Mouse (Mus musculus): ENCODE results near the gene Lhfp. TPM values are rescaled to one million over a fixed set of nuclear protein-coding genes. Genes with fewer than 3 reads are reported as not detected.

Gene Lhfp
- total and polyA plus RNA-seq, 3 experiments: 51.4 to 79.4 (median 53.5) TPM

DNA sequence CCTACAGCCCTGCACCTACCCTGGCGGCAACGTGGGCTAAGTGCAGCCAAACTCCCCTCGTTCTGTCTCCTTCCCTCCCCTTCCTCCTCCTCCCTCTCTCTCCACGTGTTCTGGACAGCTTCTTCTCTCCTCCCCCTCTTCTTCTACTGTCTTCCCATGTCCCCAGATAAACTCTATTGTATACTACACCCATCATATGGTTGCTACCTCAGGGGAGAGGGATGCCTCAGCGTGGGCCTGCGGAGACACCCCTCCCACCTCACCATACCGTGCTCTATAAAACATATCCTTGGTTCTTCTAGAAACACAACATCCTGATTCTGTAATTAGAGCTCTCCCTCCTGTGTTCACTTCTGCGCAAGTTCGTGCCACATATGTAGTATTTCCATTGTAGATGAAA, 247.3 kb downstream of the Lhfp start:
- TF ChIP-seq POLR2A (IDR thresholded peaks at IDR 0.05; ENCODE audit: insufficient read depth, low read depth, low read length) (no peak), EP300 (IDR thresholded peaks at IDR 0.05; ENCODE audit: insufficient read depth, low read depth, low read length) (no peak), CTCF (IDR thresholded peaks at IDR 0.05) (no peak)
- no peaks in the 10 kb centered on the region for H3K79me2 ChIP-seq (replicated peaks; ENCODE audit: control insufficient read depth, insufficient read depth, low read length)
- no peak overlapping the region for H3K4me3 ChIP-seq
- no peaks in the 10 kb centered on the region for H3K36me3 ChIP-seq (ENCODE audit: control insufficient read depth, insufficient read depth, low read length)
- intact Hi-C loops (cut with DNase I): no loop called here
- peaks cover 2% of the 10 kb centered on the region; the same call in 1 of the 2 replicates for H3K4me1 ChIP-seq (ENCODE audit: control insufficient read depth, insufficient read depth, low read length)
- no peak for DNase-seq
- H3K9ac ChIP-seq (ENCODE audit: low read depth, low read length): no peak overlapping the region
- no peak overlapping the region for H3K27ac ChIP-seq
- no peaks in the 10 kb centered on the region for H3K27me3 ChIP-seq (ENCODE audit: control insufficient read depth, insufficient read depth, low read length)
- 68% methylated on average over 9 of the region's 9 CpGs for WGBS

DNA sequence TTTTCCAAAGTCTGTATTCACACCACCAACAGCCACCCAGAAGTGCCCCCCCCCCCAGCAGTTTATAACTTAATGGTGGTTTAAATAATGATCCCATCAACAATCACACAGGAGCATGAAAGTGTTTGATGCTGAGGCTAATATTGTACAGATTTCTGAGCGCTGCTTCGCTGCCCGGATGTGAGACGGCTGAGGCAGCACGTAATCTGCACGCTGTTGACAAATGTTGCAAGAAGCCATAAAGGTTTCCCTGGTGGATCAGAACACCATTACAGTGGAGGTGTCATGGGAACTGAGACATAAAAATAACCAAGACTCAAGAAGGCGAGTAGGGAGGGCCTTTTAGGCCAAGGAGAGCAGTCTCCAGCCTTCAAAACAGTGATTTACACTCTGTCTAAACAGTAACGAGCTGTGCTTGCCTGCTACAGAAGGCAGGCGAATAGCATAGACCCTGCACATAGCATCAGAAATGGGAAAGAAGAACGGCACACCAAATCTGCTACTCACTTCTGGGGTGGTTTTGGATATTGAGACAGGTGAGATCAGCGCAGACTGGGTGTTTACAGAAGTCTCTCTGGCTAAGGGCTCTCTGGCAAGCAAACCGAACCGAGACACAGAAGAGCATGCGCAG, 248.4 kb downstream of the Lhfp start:
- intact Hi-C loops (cut with DNase I): no loop called here
- Histone ChIP-seq H3K27me3 (ENCODE audit: control insufficient read depth, insufficient read depth, low read length) (no peaks in the 10 kb centered on the region), H3K36me3 (ENCODE audit: control insufficient read depth, insufficient read depth, low read length) (no peaks in the 10 kb centered on the region), H3K4me1 (ENCODE audit: control insufficient read depth, insufficient read depth, low read length) (peaks cover 2% of the 10 kb centered on the region; the same call in 1 of the 2 replicates), H3K79me2 (replicated peaks; ENCODE audit: control insufficient read depth, insufficient read depth, low read length) (no peaks in the 10 kb centered on the region), H3K4me3 (no peak overlapping the region), H3K27ac (no peak overlapping the region), H3K9ac (ENCODE audit: low read depth, low read length) (no peak overlapping the region)
- TF ChIP-seq POLR2A (IDR thresholded peaks at IDR 0.05; ENCODE audit: insufficient read depth, low read depth, low read length) (no peak), EP300 (IDR thresholded peaks at IDR 0.05; ENCODE audit: insufficient read depth, low read depth, low read length) (no peak), CTCF (IDR thresholded peaks at IDR 0.05) (no peak)
- DNase-seq: peak in 1 of 2 experiments; percentile 14
- WGBS: 89% methylated on average over 14 of the region's 14 CpGs

DNA sequence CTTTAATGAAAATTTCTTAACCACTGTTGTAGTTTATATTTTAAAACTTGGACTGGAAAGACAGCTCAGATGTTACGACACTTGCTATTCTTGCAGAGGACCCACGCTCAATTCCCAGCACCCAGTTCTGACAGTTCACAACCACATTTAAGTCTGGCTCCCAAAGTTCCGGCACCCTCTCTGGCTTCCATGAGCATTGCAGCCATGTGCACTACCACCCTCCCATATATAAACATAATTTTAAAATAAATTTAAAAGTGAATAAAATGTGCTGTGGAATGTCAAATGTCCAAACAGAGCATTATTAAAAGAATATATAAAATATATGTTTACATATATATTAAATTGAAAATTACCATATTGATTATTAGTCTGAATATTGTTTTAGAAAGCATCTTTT, 249.9 kb downstream of the Lhfp start:
- no peaks in the 10 kb centered on the region for H3K36me3 ChIP-seq (ENCODE audit: control insufficient read depth, insufficient read depth, low read length)
- H3K27me3 ChIP-seq (ENCODE audit: control insufficient read depth, insufficient read depth, low read length): no peaks in the 10 kb centered on the region
- H3K79me2 ChIP-seq (replicated peaks; ENCODE audit: control insufficient read depth, insufficient read depth, low read length): no peaks in the 10 kb centered on the region
- no peak overlapping the region for H3K27ac ChIP-seq
- H3K9ac ChIP-seq (ENCODE audit: low read depth, low read length): no peak overlapping the region
- intact Hi-C loops (cut with DNase I): no loop called here
- TF ChIP-seq POLR2A (IDR thresholded peaks at IDR 0.05; ENCODE audit: insufficient read depth, low read depth, low read length) (no peak), CTCF (IDR thresholded peaks at IDR 0.05) (no peak), EP300 (IDR thresholded peaks at IDR 0.05; ENCODE audit: insufficient read depth, low read depth, low read length) (no peak)
- 96% methylated on average over 3 of the region's 3 CpGs for WGBS
- H3K4me3 ChIP-seq: no peak overlapping the region
- DNase-seq: no peak
- no peaks in the 10 kb centered on the region for H3K4me1 ChIP-seq (ENCODE audit: control insufficient read depth, insufficient read depth, low read length)

DNA sequence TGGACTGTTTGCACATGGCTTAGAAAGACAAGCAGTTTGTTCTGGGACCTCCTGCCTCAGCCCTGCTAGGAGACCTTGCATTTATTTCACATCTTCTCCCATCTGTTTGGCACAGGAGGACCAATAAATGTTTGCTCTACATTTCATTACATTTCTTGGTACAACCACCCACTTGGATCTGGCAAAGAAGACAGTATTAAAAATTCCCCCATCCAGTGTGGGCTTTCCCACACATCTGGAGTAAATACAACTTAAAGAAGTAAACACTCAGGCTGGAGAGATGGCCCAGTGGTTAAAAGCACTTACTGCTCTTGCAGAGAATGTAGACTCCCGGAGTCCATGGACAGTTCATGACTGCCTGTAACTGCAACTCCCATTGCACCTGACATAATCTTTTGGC, 250.6 kb downstream of the Lhfp start:
- DNase-seq: no peak
- H3K4me1 ChIP-seq (ENCODE audit: control insufficient read depth, insufficient read depth, low read length): no peaks in the 10 kb centered on the region
- no peak overlapping the region for H3K27ac ChIP-seq
- TF ChIP-seq CTCF (IDR thresholded peaks at IDR 0.05): no peak
- no peak for TF ChIP-seq POLR2A (IDR thresholded peaks at IDR 0.05; ENCODE audit: insufficient read depth, low read depth, low read length)
- H3K4me3 ChIP-seq: no peak overlapping the region
- no peaks in the 10 kb centered on the region for H3K36me3 ChIP-seq (ENCODE audit: control insufficient read depth, insufficient read depth, low read length)
- H3K79me2 ChIP-seq (replicated peaks; ENCODE audit: control insufficient read depth, insufficient read depth, low read length): no peaks in the 10 kb centered on the region
- 77% methylated on average over 1 of the region's 1 CpGs for WGBS
- no peak overlapping the region for H3K9ac ChIP-seq (ENCODE audit: low read depth, low read length)
- intact Hi-C loops (cut with DNase I): no loop called here
- no peaks in the 10 kb centered on the region for H3K27me3 ChIP-seq (ENCODE audit: control insufficient read depth, insufficient read depth, low read length)

DNA sequence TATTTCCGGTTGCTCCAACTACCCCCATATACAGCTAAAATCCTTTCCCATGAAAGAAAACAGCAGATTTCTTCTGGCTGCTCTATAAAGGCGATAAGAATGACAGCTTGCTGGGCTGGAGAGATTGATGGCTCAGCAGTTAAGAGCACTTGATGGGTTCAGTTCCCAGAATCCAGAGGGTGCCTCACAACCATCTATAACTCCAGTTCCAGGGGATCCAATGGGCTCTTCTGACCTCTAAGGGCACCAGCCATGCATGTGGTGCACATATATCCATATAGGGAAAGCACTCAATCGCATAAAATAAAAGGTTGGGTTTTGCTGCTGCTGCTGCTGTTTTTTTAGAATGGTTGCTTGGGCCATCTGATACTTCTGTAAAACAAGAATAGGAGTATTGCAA, 251.1 kb downstream of the Lhfp start:
- Histone ChIP-seq H3K27me3 (ENCODE audit: control insufficient read depth, insufficient read depth, low read length) (no peaks in the 10 kb centered on the region), H3K79me2 (replicated peaks; ENCODE audit: control insufficient read depth, insufficient read depth, low read length) (no peaks in the 10 kb centered on the region), H3K4me1 (ENCODE audit: control insufficient read depth, insufficient read depth, low read length) (no peaks in the 10 kb centered on the region), H3K4me3 (no peak overlapping the region), H3K27ac (no peak overlapping the region), H3K9ac (ENCODE audit: low read depth, low read length) (no peak overlapping the region), H3K36me3 (ENCODE audit: control insufficient read depth, insufficient read depth, low read length) (no peaks in the 10 kb centered on the region)
- intact Hi-C loops (cut with DNase I): no loop called here
- DNase-seq: no peak
- WGBS: 72% methylated on average over 3 of the region's 3 CpGs
- TF ChIP-seq EP300 (IDR thresholded peaks at IDR 0.05; ENCODE audit: insufficient read depth, low read depth, low read length) (no peak), CTCF (IDR thresholded peaks at IDR 0.05) (no peak)

DNA sequence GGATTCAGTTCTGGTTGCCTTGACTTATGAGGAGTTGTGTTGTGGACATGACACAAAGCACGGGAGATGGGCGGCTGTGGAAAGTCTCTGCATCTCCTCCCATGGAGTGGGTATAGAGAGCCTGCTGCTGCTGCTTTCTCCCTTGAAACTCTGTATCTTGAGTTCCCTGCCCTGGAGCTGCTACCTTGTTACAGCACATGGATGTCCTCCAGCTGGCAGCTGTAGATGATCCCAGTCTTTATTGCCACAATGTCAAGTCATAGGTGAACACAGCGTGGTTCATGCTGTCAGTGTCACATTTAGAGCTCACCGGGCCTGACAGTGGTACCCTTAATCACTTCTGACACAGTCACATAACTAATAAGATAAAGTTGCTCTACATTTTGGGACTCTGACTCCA, 251.7 kb downstream of the Lhfp start:
- WGBS: 78% methylated on average over 4 of the region's 4 CpGs
- H3K4me3 ChIP-seq: no peak overlapping the region
- TF ChIP-seq POLR2A (IDR thresholded peaks at IDR 0.05; ENCODE audit: insufficient read depth, low read depth, low read length) (no peak), CTCF (IDR thresholded peaks at IDR 0.05) (no peak), EP300 (IDR thresholded peaks at IDR 0.05; ENCODE audit: insufficient read depth, low read depth, low read length) (0 out of 2 replicates have a peak, but pooled peaks have one; percentile 11)
- peak in 1 of 2 experiments; percentile 16 for DNase-seq
- no peaks in the 10 kb centered on the region for H3K4me1 ChIP-seq (ENCODE audit: control insufficient read depth, insufficient read depth, low read length)
- no peak overlapping the region for H3K9ac ChIP-seq (ENCODE audit: low read depth, low read length)
- no peaks in the 10 kb centered on the region for H3K79me2 ChIP-seq (replicated peaks; ENCODE audit: control insufficient read depth, insufficient read depth, low read length)
- H3K27me3 ChIP-seq (ENCODE audit: control insufficient read depth, insufficient read depth, low read length): no peaks in the 10 kb centered on the region
- no peak overlapping the region for H3K27ac ChIP-seq
- intact Hi-C loops (cut with DNase I): no loop called here
- no peaks in the 10 kb centered on the region for H3K36me3 ChIP-seq (ENCODE audit: control insufficient read depth, insufficient read depth, low read length)
